Comparison of ENCODE assay signal across 24 mouse cellular contexts in the genomic region with DNA sequence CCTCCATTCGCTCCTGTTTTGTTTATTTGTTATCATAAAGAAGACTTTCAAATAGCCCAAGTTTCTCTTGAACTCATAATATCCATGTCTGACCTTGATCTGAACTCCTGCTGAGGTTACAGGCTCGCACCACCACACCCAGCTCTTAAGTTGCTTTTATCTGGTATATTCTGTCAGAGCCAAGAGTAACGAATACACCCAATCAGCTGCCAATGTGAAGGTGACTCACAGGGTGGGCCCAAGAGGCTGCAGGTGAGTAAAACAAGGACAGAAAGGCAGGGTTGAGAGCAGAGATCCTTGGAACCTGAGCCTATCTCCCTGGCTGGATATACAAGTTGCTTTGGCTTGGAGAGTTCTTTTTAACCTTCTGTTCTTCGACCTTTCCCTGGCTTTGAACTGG. TPM values are rescaled to one million over a fixed set of nuclear protein-coding genes. Genes with fewer than 3 reads are reported as not detected.
"Had no signal": no experiment of that assay in that cellular context is flagged by ENCODE, and none has a peak within 500 bp of the region (broad histone marks: within the 10 kb centered on the region; RNA-seq: fewer than 3 reads in every experiment).

No protein-coding gene starts in this region.

- H3K9me3 ChIP-seq: kidney, embryonic 15.5 days; limb, embryonic 13.5 days; liver, embryonic 12.5 days; midbrain, embryonic 15.5 days; neural tube, embryonic 12.5 days had no signal

- H3K4me2 ChIP-seq: kidney, embryonic 15.5 days; limb, embryonic 13.5 days; liver, embryonic 12.5 days; lung, embryonic 14.5 days; midbrain, embryonic 11.5 days; midbrain, embryonic 15.5 days; neural tube, embryonic 12.5 days had no signal

- H3K9ac ChIP-seq: kidney, embryonic 15.5 days; limb, embryonic 13.5 days; liver, embryonic 12.5 days; lung, embryonic 14.5 days; midbrain, embryonic 15.5 days; neural tube, embryonic 12.5 days had no signal

- H3K4me1 ChIP-seq: kidney, embryonic 15.5 days; liver, embryonic 12.5 days; megakaryocyte, embryonic 14.5 days; midbrain, embryonic 15.5 days; neural tube, embryonic 12.5 days had no signal

- ATAC-seq: liver, embryonic 12.5 days; midbrain, embryonic 15.5 days had no signal

- H3K4me3 ChIP-seq: kidney, embryonic 15.5 days; limb, embryonic 13.5 days; liver, embryonic 12.5 days; megakaryocyte, embryonic 14.5 days; midbrain, embryonic 15.5 days; neural tube, embryonic 12.5 days had no signal

- DNase-seq: kidney, adult 18-20 months; kidney, postnatal 14 days; layer of hippocampus, adult 9-11 months; left cerebral cortex, postnatal 4 days; lung, embryonic 14.5 days; lung, postnatal 10 days; spleen, adult 18-20 months; thymus, adult 2 months; thymus, postnatal 25 days had no signal

- H3K27me3 ChIP-seq: kidney, embryonic 15.5 days; limb, embryonic 13.5 days; midbrain, embryonic 15.5 days; neural tube, embryonic 12.5 days had no signal

- H3K36me3 ChIP-seq: kidney, embryonic 15.5 days; limb, embryonic 13.5 days; liver, embryonic 12.5 days; midbrain, embryonic 15.5 days; neural tube, embryonic 12.5 days had no signal

- H3K27ac ChIP-seq: kidney, embryonic 15.5 days; limb, embryonic 13.5 days; liver, embryonic 12.5 days; macrophage; midbrain, embryonic 15.5 days; neural tube, embryonic 12.5 days had no signal

RNA-seq across cellular contexts. Expression of a gene that starts 52.4 kb away (rescaled TPM):
- total RNA-seq: layer of hippocampus, adult 18-20 months; left cerebral cortex, postnatal 10 days; left cerebral cortex, postnatal 4 days; monocyte, adult 5-6 weeks; neutrophil, adult 5-6 weeks had no signal
- polyA plus RNA-seq: kidney, embryonic 15.5 days; limb, embryonic 13.5 days; lung, embryonic 14.5 days; macrophage; midbrain, embryonic 11.5 days; midbrain, embryonic 15.5 days; neural tube, embryonic 12.5 days; stomach, embryonic 14.5 days; testis, adult 2 months had no signal

RNA-seq across cellular contexts. Expression of a gene that starts 56.7 kb away (rescaled TPM):
- total RNA-seq: layer of hippocampus, adult 18-20 months; left cerebral cortex, postnatal 10 days; left cerebral cortex, postnatal 4 days; monocyte, adult 5-6 weeks; neutrophil, adult 5-6 weeks had no signal
- polyA plus RNA-seq: limb, embryonic 13.5 days; liver, embryonic 12.5 days; liver, embryonic 16.5 days; lung, embryonic 14.5 days; macrophage; midbrain, embryonic 11.5 days; midbrain, embryonic 15.5 days; neural tube, embryonic 12.5 days; stomach, embryonic 14.5 days had no signal
